Mouse (Mus musculus): Measurements from ENCODE around the gene C1ql1.

The C1ql1 gene

GRCm38 (mm10) chr11:102898408-102898807 is 48.1 kb downstream of the C1ql1 start:
- DNase-seq, result no peak

GRCm38 (mm10) chr11:102896641-102897040 is 49.8 kb downstream of the C1ql1 start:
- no peak for DNase-seq

- no peak for DNase-seq
Observed at GRCm38 (mm10) chr11:102895779-102896178, 50.7 kb downstream of the C1ql1 start.

GRCm38 (mm10) chr11:102894716-102895115 is 51.8 kb downstream of the C1ql1 start:
- DNase-seq, result no peak

DNA sequence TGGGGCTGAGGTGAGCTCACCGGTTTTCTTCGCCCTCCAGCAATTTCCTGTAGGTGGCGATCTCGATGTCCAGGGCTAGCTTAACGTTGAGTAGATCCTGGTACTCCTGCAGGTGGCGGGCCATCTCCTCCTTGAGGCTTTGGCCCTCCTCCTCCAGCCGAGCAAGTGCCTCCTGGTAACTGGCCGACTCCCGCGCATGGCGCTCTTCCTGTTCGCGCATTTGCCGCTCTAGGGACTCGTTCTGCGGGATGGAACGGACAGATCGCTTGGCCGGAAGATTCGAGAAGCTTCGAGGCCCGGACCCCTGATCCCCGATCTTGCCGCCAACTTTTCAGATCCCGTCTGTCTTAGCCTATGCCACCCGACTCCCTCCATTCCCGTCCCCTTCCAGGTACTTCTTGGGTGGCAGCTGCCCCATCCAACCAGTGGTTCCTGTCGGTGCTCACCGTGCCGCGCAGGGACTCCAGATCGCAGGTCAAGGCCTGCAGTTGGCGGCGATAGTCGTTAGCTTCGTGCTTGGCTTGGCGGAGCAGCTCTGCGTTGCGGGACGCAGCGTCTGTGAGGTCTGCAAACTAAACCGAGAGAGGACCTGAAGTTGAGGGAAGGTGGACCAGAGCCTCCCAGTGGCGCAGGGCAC is 53.4 kb downstream of the C1ql1 start:
- DNase-seq, result peak; percentile 87

DNA sequence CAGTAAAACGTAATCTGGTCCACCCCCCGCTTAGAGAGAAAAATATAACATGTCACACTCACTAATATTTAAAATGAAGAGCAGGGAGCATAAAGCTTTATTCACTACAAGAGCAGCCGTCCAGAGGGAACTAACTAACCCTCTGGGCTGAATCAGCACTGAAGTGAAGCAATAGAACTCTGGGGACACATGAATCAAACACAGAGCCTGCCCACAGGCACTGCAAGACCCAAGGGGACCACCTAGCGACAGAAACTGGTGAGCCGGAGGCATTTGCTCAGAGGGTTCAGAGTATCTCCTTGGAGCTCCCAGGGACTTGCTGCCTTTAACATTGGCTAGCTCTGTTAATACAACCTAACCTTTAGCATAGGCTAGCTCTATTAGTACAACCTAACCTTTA is 56.4 kb downstream of the C1ql1 start:
- DNase-seq, result no peak

Measured in kidney, postnatal 14 days (tissue).